Mouse (Mus musculus): ENCODE measurements around the gene Tiam1.

The Tiam1 gene

GRCm38 (mm10) chr16:90143416-90143759, 181 bp downstream of the Tiam1 start:
- no peak for ATAC-seq (ENCODE audit: low TSS enrichment)

DNA sequence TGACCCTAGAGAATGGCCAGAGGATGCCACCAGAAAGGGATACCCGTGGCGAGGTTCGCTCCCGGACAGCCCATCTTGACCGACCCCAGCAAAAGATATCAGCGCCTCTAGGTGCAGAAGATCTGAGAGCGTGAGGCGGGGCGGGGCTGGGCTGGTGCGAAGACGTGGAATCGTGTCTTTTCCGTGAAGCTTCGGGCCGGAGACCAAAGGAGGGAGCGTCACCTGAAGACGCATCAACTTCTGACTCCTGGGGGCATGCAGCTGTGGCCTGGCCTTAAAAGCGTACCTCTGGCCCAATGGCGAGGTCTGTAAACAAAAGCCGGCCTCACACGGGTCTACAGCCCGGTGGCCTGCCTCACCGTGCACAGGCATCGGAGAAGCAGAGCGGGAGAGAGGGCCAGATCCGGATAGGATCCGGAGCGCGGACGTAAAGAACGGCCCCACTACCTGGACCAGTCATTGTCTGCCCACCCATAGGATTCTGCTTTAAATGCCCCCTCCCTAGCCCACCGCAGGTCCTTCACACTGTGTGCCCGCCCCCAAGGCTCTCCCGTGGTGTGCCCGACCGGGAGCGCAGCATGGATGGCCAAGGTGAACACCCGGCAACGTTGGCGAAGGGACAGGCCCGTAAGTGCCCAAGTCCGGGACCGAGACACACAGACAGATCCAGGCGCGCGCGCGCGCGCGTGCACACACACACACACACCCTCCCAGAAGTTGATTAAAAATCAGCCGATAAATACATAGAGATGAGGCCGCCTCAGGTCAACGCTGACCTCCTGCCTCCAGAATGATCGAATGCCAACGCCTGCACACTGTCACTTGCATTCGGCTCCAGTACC, 774 bp downstream of the Tiam1 start:
- ATAC-seq (ENCODE audit: low TSS enrichment): peak; percentile 7; the same call in 1 of the 2 replicates

- ATAC-seq (ENCODE audit: low TSS enrichment): no peak
Measured at GRCm38 (mm10) chr16:90142247-90142573, 1.4 kb downstream of the Tiam1 start.

- ATAC-seq (ENCODE audit: low TSS enrichment): no peak
Measured at GRCm38 (mm10) chr16:90141556-90141955, 2.0 kb downstream of the Tiam1 start.

DNA sequence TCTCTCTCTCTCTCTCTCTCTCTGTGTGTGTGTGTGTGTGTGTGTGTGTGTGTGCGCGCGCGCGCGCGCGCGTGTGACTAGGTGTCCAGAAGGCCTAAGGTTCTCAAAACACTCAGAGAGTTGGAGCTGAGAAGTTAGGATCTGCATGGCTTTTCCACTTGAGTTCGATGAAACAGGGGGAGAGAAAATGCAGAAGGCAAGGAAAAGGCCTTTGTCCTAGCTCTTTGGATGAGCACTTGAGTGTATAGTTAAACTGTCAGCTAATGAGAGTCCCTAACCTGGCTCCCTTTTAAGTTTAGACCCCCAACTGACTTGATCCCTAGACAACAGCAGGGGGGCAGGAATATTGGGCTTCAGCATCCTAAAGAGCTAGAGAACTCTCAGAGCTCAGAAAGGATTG, 3.0 kb downstream of the Tiam1 start:
- ATAC-seq (ENCODE audit: low TSS enrichment): no peak

- ATAC-seq (ENCODE audit: low TSS enrichment): no peak
Measured at GRCm38 (mm10) chr16:90139696-90140095, 3.9 kb downstream of the Tiam1 start.

- no peak for ATAC-seq (ENCODE audit: low TSS enrichment)
Measured at GRCm38 (mm10) chr16:90138151-90138550, 5.4 kb downstream of the Tiam1 start.

DNA sequence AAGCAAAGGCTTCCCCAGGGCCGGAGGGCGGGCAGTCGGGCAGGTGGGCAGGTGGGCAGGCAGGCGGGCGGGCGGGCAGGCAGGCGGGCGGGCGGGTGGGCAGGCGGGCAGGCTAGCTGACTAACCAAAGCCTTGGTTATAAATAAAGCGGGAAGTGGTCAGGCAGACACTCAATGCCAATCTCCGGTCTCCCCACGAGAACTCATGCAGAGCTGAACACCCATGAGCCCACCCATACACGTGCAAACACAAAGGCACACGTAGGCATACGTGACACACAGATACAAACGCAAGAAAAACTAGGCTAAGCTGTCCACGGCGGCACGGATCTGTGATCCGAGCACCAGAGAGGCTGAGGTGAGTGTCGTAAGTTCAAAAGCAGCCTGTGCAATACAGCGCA, 6.4 kb downstream of the Tiam1 start:
- no peak for ATAC-seq (ENCODE audit: low TSS enrichment)

GRCm38 (mm10) chr16:90135580-90135979, 8.0 kb downstream of the Tiam1 start:
- ATAC-seq (ENCODE audit: low TSS enrichment): no peak

GRCm38 (mm10) chr16:90134351-90134750, 9.2 kb downstream of the Tiam1 start:
- ATAC-seq (ENCODE audit: low TSS enrichment): no peak

- ATAC-seq (ENCODE audit: low TSS enrichment): no peak
Measured at GRCm38 (mm10) chr16:90132816-90133215, 10.8 kb downstream of the Tiam1 start.

- ATAC-seq (ENCODE audit: low TSS enrichment): no peak
Measured at GRCm38 (mm10) chr16:90132331-90132730, 11.2 kb downstream of the Tiam1 start.

- no peak for ATAC-seq (ENCODE audit: low TSS enrichment)
Measured at GRCm38 (mm10) chr16:90128817-90129587, 14.6 kb downstream of the Tiam1 start.

GRCm38 (mm10) chr16:90128361-90128760, 15.2 kb downstream of the Tiam1 start:
- ATAC-seq (ENCODE audit: low TSS enrichment): no peak

DNA sequence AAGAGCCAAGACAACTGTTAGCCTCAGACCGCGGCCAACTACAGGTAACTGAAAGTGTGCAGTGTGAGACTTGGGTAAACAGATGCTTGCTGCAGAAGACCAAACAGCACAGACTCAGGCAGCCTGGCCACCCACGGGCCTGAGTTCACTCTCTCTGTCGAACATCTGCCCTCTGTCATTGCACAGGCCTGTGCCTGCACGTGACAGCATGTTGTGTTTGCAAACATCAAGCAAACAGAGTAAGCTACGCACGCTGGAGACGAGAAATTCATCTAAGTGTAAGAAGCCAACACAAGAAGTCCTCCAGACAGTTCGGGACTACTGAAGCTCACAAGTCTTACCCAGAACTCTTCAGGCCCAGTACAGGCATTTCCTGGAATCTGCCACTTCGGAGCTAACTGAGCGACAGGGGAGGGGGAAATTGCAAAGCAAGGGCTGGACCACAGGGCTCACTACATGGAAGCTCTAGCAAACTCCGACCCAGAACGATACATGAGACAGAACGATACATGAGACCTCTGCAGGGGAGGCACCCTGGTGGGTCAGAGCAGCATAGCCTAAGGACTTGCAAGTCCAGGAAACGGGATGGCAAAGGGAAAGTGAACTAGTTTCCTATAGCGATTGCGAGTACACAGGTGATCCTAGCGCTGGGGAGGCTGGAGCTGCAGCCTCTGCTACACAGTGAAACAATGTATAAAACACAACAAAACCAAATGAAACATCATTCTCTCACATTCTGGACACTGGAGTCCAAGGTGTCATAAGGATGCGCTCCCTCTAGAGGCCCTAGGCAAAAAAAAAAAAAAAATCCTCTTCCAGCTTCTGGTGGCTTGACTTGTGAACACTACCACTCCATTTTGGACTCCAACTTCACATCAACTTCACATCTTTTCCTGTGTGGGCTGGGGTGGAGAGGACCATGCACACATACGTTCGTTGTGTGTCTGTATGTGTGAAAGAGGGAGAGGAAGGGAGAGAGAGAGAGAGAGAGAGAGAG, 18.0 kb downstream of the Tiam1 start:
- ATAC-seq (ENCODE audit: low TSS enrichment): 0 out of 2 replicates have a peak, but pooled peaks have one; percentile 8

- ATAC-seq (ENCODE audit: low TSS enrichment): peak; percentile 42; the same call in 1 of the 2 replicates
Measured at GRCm38 (mm10) chr16:90123091-90123490, 20.5 kb downstream of the Tiam1 start.

GRCm38 (mm10) chr16:90122439-90122838, 21.1 kb downstream of the Tiam1 start:
- ATAC-seq (ENCODE audit: low TSS enrichment): no peak

- ATAC-seq (ENCODE audit: low TSS enrichment): no peak
Measured at GRCm38 (mm10) chr16:90121799-90122198, 21.8 kb downstream of the Tiam1 start.

GRCm38 (mm10) chr16:90119969-90120368, 23.6 kb downstream of the Tiam1 start:
- no peak for ATAC-seq (ENCODE audit: low TSS enrichment)

DNA sequence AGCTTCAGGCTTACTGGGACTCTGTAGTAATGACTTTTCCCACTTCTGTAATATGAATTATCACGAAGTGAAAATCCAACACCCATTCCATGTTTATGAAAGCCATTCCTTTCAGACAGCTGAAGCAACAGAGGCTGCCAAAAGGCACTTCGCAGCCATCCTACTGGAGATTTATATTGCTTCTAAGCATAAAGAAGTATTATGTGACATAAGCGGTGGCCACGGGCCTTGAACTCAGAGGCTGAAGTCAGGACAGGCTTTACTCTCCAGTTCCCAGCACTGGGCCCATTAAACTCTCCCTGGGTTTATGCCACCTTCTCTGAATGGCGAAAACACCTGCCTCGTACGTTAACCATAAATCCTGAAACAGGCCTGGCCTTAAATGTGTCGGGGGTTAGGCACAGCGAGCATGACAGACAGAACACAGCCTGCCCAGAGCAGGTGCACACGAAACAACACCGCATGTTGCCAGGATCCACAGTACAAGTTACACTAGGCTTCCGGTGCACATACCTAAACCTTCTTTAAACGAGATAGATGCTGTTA, 26.9 kb downstream of the Tiam1 start:
- no peak for ATAC-seq (ENCODE audit: low TSS enrichment)

DNA sequence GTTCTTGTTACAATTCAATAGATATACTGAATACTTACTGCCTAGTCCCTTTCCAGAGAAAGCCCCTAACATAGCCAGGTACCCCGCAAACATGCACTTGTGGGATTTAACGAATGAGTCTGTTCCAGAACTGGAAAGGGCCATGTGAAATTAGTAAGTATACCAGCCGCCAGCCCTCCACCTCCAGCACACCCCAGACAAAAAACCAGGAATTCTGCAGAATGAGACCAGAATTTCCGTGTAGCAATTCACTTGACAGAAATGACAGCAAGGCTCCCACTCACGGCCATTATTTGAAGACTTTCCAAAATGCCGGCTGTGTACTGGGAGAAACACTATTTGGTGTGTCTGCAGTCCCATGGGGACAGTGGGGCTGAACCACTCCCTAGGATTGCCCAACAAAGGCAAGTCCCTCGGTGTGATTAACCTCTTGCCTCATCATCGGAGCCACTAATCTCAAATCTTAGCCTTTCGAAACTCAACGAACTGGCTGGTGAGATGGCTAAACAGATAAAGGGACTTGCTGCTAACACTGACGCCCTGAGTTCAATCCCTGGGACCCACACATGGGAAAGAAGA, 30.9 kb downstream of the Tiam1 start:
- peak; percentile 45 for ATAC-seq (ENCODE audit: low TSS enrichment)
